In genomic region chr10:127427987-127428386, GRCm38 (mm10) we compare ENCODE assay signal across 22 mouse cellular contexts. TPM values are rescaled to one million over a fixed set of nuclear protein-coding genes. Genes with fewer than 3 reads are reported as not detected.
DNase-seq lines count a peak whose midpoint lies in the region; ATAC-seq lines count a peak whose summit lies in the region.
"Had no signal": no experiment of that assay in that cellular context is flagged by ENCODE, and none has a peak within 500 bp of the region (broad histone marks: within the 10 kb centered on the region; RNA-seq: fewer than 3 reads in every experiment).

No protein-coding gene starts in this region.

- peak; percentile 31 for DNase-seq in 416B (ENCODE audit: low read depth)
- peak; percentile 24 for DNase-seq in A20 (ENCODE audit: low read depth, low spot score)
- no peak for DNase-seq in cerebellum, adult 18-20 months
- DNase-seq in thymus, postnatal 25 days: no peak
- DNase-seq: adrenal gland, adult 2 months; adrenal gland, postnatal 14 days; B cell, adult 2 months; cerebellum, adult 11-12 months; cerebellum, adult 9-11 months; cerebellum, postnatal 25 days; embryo, embryonic 11 days; gastrocnemius, postnatal 14 days; heart, postnatal 10 days; heart, postnatal 36 days; kidney, adult 18-20 months had no signal

- ATAC-seq in megakaryocyte, adult 5-6 weeks (ENCODE audit: poor library complexity, severe bottlenecking): peak; percentile 49
- no peak for ATAC-seq in cerebellum, adult (ENCODE audit: insufficient number of reproducible peaks, low FRiP score, low TSS enrichment)
- ATAC-seq: forebrain, embryonic 15.5 days; hindbrain, embryonic 16.5 days; intestine, embryonic 15.5 days had no signal

RNA-seq across cellular contexts. Expression of gene R3hdm2, which starts 47.9 kb away (rescaled TPM):
- total RNA-seq in megakaryocyte, adult 5-6 weeks (2015): 87.2 and 101 TPM in 2 replicates
- total RNA-seq in megakaryocyte, adult 5-6 weeks (2017): 30.6 and 41.3 TPM in 2 replicates

RNA-seq across cellular contexts. Expression of gene Inhbc, which starts 57.8 kb away (rescaled TPM):
- total RNA-seq in megakaryocyte, adult 5-6 weeks (2015): not detected in 2 replicates
- not detected in 2 replicates for total RNA-seq in megakaryocyte, adult 5-6 weeks (2017)
- total RNA-seq: gastrocnemius, adult 18-20 months; gastrocnemius, postnatal 14 days; heart, postnatal 10 days; heart, postnatal 36 days; MEL had no signal

Comparison
In these comparisons a context has a peak if more than half of its experiments do, and no peak if none do; other contexts are left out.
1. DNase-seq: peak in 416B (single experiment) and A20 (single experiment); none in cerebellum, adult 18-20 months (0 of 2) and thymus, postnatal 25 days (single experiment).